Mouse (Mus musculus) midbrain, embryonic 13.5 days (tissue): ENCODE measurements around the gene Alox12e. TPM values are rescaled to one million over a fixed set of nuclear protein-coding genes. Genes with fewer than 3 reads are reported as not detected.

Experiments
- ATAC-seq: fragments of 200-750 bp; cut with Nextera tagmentation; 2 replicates; pipeline ENCODE4 v1.8.0; 2017; ENCODE audit warnings: mild to moderate bottlenecking, moderate TSS enrichment, moderate library complexity
- H3K27ac ChIP-seq: fragments of 300-500 bp; sonication (generic); 2 replicates; pipeline ENCODE4 v1.5.1; 2015; ENCODE audit warnings: inconsistent platforms, mild to moderate bottlenecking, moderate library complexity
- H3K27me3 ChIP-seq: fragments of 300-500 bp; sonication (generic); 2 replicates; pipeline ENCODE4 v1.6.1; 2015; ENCODE audit warnings: mild to moderate bottlenecking, inconsistent platforms
- H3K36me3 ChIP-seq: fragments of 300-500 bp; sonication (generic); 2 replicates; pipeline ENCODE4 v1.6.1; 2015; ENCODE audit warnings: mild to moderate bottlenecking, inconsistent platforms
- H3K4me1 ChIP-seq: fragments of 300-500 bp; sonication (generic); replicated peaks from 2 replicates; pipeline ENCODE4 v1.6.1; 2015; ENCODE audit warnings: inconsistent platforms
- H3K4me2 ChIP-seq: fragments of 300-500 bp; sonication (generic); replicated peaks from 2 replicates; pipeline ENCODE4 v1.6.1; 2015; ENCODE audit warnings: moderate library complexity, mild to moderate bottlenecking, inconsistent platforms
- H3K4me3 ChIP-seq: fragments of 300-500 bp; sonication (generic); replicated peaks from 2 replicates; pipeline ENCODE4 v1.5.1; 2015; ENCODE audit warnings: mild to moderate bottlenecking, inconsistent platforms
- H3K9ac ChIP-seq: fragments of 300-500 bp; sonication (generic); replicated peaks from 2 replicates; pipeline ENCODE4 v1.6.1; 2015; ENCODE audit warnings: mild to moderate bottlenecking, inconsistent platforms
- H3K9me3 ChIP-seq: fragments of 300-500 bp; sonication (generic); 2 replicates; pipeline ENCODE4 v1.6.1; 2016; ENCODE audit warnings: mild to moderate bottlenecking, inconsistent platforms
- WGBS: fragments of 180-500 bp; shearing (Covaris S2); methylation state at CpG from one replicate; pipeline ENCODE4 v1.1.7; 2015; 5-methylcytosine and 5-hydroxymethylcytosine counted together
- polyA plus RNA-seq: library from polyadenylated mRNA; unstranded; fragments of >200 nt; fragmentation: Nextera tagmentation; extraction: Ambion mirVana; gene quantifications from 2 replicates; pipeline ENCODE4 v1.2.1, GENCODE M21; 2015

Alox12e gene
- polyA plus RNA-seq, 1 experiment from 2014 or later, result 0.07 TPM

DNA sequence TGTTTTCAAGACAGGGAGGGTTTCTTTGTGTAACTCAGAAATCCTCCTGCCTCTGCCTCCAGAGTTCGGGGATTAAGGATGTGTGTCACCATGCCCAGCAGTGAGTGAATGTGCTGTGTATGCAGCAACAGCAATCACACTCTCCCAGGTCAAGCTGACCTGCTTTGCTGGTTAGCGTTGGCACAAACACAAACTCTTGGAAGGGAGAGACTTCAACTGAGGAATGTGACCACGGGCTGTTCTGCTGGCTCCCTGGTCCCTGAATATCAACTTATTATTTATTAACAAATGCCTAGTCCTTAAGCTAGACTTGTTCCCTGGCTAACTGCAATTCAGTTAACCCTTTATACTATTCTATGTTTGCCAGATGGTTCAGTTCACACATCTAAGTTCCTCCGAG is 38.8 kb downstream of the Alox12e start:
- Histone ChIP-seq H3K9ac (no peak overlapping the region), H3K27me3 (no peaks in the 10 kb centered on the region), H3K4me3 (no peak overlapping the region), H3K9me3 (no peaks in the 10 kb centered on the region), H3K27ac (no peak overlapping the region), H3K4me1 (no peaks in the 10 kb centered on the region), H3K4me2 (no peak overlapping the region), H3K36me3 (no peaks in the 10 kb centered on the region)
- no peak for ATAC-seq
- WGBS, result 89% methylated on average over 4 of the region's 4 CpGs

DNA sequence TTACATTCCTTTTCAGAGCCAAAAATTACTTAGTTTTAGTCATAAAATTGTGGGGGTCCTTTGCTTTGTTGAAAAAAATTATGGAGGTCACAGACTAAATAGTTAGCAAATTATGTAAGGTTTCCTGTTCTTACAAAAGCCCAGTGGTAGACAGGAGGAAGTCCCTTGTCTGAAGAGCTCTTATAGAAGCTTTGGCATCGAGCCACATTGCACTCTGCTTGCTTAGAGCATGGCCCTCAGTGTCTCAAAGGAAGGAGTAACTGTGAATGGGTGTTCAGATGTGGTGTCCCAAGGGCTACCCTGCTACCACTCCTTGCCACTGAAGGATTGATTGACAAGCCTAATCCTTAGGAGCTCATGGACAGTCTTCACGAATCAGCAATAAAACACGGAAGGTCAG is 42.0 kb downstream of the Alox12e start:
- Histone ChIP-seq H3K9ac (no peak overlapping the region), H3K4me3 (no peak overlapping the region), H3K27ac (no peak overlapping the region), H3K9me3 (no peaks in the 10 kb centered on the region), H3K27me3 (no peaks in the 10 kb centered on the region), H3K36me3 (no peaks in the 10 kb centered on the region), H3K4me1 (no peaks in the 10 kb centered on the region), H3K4me2 (no peak overlapping the region)
- WGBS, result 65% methylated on average over 3 of the region's 3 CpGs
- ATAC-seq, result no peak

DNA sequence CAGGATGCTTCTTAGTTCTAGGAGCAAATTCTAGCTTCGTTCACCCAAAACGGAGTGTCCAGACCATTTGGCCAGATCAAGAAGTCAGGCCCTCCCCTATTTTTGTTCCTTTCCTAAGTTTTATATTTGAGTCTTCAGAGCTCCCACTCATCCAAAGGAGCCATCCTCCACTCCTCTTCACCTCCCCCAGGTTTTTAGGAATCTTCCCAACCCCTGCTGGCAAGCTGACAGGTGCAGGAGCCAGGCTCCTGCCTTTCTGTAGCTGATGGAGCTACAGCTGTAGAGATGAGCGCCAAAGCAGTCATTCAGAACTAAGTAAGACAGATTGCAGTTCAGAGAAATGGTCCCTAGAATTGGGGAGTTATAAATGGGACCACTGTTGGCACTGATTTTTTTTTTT is 43.5 kb downstream of the Alox12e start:
- ATAC-seq, result no peak
- no peak overlapping the region for H3K9ac ChIP-seq
- WGBS, result 84% methylated on average over 3 of the region's 3 CpGs

DNA sequence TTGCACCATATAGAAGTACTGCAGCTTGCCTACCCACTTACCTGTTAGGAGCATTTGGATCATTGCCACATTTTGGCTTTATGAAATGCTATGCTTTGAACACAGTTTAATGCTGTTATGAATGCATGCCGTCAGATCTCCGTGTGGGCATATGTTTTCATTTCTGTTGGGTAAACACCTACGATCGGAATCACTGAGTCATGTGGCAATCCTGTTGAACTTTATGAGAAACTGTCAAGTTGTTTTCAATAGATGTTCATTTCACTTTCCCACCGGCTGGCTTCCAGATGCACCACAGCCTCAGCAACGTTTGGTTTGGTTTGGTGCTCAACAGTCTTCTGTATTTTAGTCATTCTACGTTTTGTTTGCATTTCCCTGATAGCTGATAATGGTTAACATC is 50.8 kb downstream of the Alox12e start:
- Histone ChIP-seq H3K9me3 (no peaks in the 10 kb centered on the region), H3K27ac (no peak overlapping the region), H3K4me3 (no peak overlapping the region), H3K9ac (no peak overlapping the region), H3K36me3 (no peaks in the 10 kb centered on the region), H3K4me2 (no peak overlapping the region), H3K4me1 (no peaks in the 10 kb centered on the region), H3K27me3 (no peaks in the 10 kb centered on the region)
- 87% methylated on average over 7 of the region's 7 CpGs for WGBS
- ATAC-seq, result no peak

More for the DNA sequence above, 43.5 kb downstream of the Alox12e start:
- Histone ChIP-seq H3K4me2 (no peak overlapping the region), H3K9me3 (no peaks in the 10 kb centered on the region), H3K27ac (no peak overlapping the region), H3K4me1 (no peaks in the 10 kb centered on the region), H3K27me3 (no peaks in the 10 kb centered on the region), H3K36me3 (no peaks in the 10 kb centered on the region), H3K4me3 (no peak overlapping the region)

DNA sequence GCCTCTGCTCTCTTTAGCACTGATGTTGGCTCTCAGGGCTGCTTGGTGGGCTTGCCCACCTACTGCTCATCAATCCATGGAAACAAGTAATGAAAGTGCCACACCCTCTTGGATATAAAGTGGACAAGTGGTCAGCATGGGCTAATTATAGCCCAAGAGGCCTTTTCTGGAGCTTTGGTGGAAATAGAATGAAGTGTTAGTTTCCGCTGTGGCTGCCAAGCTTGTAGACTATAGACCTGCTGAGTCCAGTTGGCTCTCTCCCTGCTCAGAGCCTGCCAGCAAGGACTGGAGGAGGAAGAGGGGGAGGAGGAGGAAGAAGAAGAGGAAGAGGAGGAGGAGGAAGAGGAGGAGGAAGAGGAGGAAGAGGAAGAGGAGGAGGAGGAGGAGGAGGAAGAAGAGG is 56.0 kb downstream of the Alox12e start:
- no peak overlapping the region for H3K27ac ChIP-seq
- 94% methylated on average over 1 of the region's 1 CpGs for WGBS

DNA sequence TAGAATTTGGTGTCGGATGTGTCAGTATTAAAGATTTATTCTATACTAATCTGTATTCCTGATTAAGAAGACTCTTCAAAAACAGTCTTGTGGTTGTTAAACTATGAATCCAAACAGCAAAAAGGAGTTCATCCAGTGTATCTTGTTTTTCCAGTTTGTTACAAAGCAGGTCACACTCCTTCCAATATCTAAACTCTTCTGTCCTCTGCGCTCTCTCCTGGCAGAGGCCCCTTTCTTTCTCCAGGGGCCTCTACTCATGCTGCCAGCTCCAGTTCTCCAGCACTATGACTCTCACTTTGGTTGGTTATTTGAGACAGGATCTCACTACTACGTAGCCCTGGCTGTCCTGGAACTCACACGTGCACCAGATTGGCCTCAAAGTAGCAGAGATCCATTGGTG is 56.6 kb downstream of the Alox12e start:
- Histone ChIP-seq H3K4me2 (no peak overlapping the region), H3K4me3 (no peak overlapping the region), H3K27ac (no peak overlapping the region), H3K9ac (no peak overlapping the region), H3K4me1 (no peaks in the 10 kb centered on the region), H3K27me3 (no peaks in the 10 kb centered on the region), H3K9me3 (no peaks in the 10 kb centered on the region), H3K36me3 (no peaks in the 10 kb centered on the region)
- WGBS, result 80% methylated on average over 4 of the region's 4 CpGs
- ATAC-seq, result no peak

More for the DNA sequence above, 56.0 kb downstream of the Alox12e start:
- H3K27me3 ChIP-seq, result no peaks in the 10 kb centered on the region
- no peak for ATAC-seq
- H3K9ac ChIP-seq, result no peak overlapping the region
- no peaks in the 10 kb centered on the region for H3K9me3 ChIP-seq
- no peaks in the 10 kb centered on the region for H3K4me1 ChIP-seq
- no peak overlapping the region for H3K4me3 ChIP-seq
- no peaks in the 10 kb centered on the region for H3K36me3 ChIP-seq
- H3K4me2 ChIP-seq, result no peak overlapping the region

Other genes starting within 250 kb of the Alox12e start
- not detected in 2 replicates for gene Asgr2, start 230.0 kb downstream of the Alox12e start, polyA plus RNA-seq
- 0.39 and 0.66 TPM in 2 replicates for gene Mgl2, start 192.3 kb downstream of the Alox12e start, polyA plus RNA-seq
- gene Clec10a, start 166.4 kb downstream of the Alox12e start, polyA plus RNA-seq, result 0.59 TPM in 2 replicates
- 1.9 and 2.4 TPM in 2 replicates for gene Slc16a11, start 109.9 kb downstream of the Alox12e start, polyA plus RNA-seq
- 17.7 and 18.7 TPM in 2 replicates for gene Slc16a13, start 101.6 kb downstream of the Alox12e start, polyA plus RNA-seq
- gene Bcl6b, start 92.8 kb downstream of the Alox12e start, polyA plus RNA-seq, result 3.9 and 4.3 TPM in 2 replicates
- gene 0610010K14Rik, start 84.7 kb downstream of the Alox12e start, polyA plus RNA-seq, result 193 and 201 TPM in 2 replicates
- 15.0 and 15.8 TPM in 2 replicates for gene Gm21988, start 82.8 kb downstream of the Alox12e start, polyA plus RNA-seq
- 289 and 304 TPM in 2 replicates for gene Rnasek, start 82.8 kb downstream of the Alox12e start, polyA plus RNA-seq
- gene Alox12, start 67.3 kb downstream of the Alox12e start, polyA plus RNA-seq, result 0.57 and 1.2 TPM in 2 replicates
- gene Alox15, start 29.4 kb upstream of the Alox12e start, polyA plus RNA-seq, result not detected in 2 replicates
- 33.9 and 34.1 TPM in 2 replicates for gene Pelp1, start 87.4 kb upstream of the Alox12e start, polyA plus RNA-seq
- gene Arrb2, start 110.0 kb upstream of the Alox12e start, polyA plus RNA-seq, result 44.8 and 45.5 TPM in 2 replicates
- 41.9 and 43.6 TPM in 2 replicates for gene Med11, start 129.3 kb upstream of the Alox12e start, polyA plus RNA-seq
- gene Zmynd15, start 136.8 kb upstream of the Alox12e start, polyA plus RNA-seq, result 0.40 and 0.44 TPM in 2 replicates
- 1.4 and 1.6 TPM in 2 replicates for gene Cxcl16, start 137.4 kb upstream of the Alox12e start, polyA plus RNA-seq
- 0.54 and 1.2 TPM in 2 replicates for gene Tm4sf5, start 182.6 kb upstream of the Alox12e start, polyA plus RNA-seq
- not detected in 2 replicates for gene Vmo1, start 192.0 kb upstream of the Alox12e start, polyA plus RNA-seq
- gene Gltpd2, start 196.6 kb upstream of the Alox12e start, polyA plus RNA-seq, result 0.35 and 0.42 TPM in 2 replicates
- gene Psmb6, start 202.7 kb upstream of the Alox12e start, polyA plus RNA-seq, result 827 and 844 TPM in 2 replicates
- not detected in 2 replicates for gene Gm40193, start 210.3 kb upstream of the Alox12e start, polyA plus RNA-seq
- gene Pld2, start 217.4 kb upstream of the Alox12e start, polyA plus RNA-seq, result 5.2 and 6.5 TPM in 2 replicates
- gene Mink1, start 240.3 kb upstream of the Alox12e start, polyA plus RNA-seq, result 10.7 and 14.2 TPM in 2 replicates